Mouse (Mus musculus): Measurements from ENCODE around the gene Mllt3.

GRCm38 (mm10) chr4:87955132-87955531, 78.0 kb downstream of the Mllt3 start:
- TF ChIP-seq POLR2A (IDR thresholded peaks at IDR 0.05; ENCODE audit: borderline replicate concordance, control insufficient read depth, low read depth, low read length): no peak
- no peak for TF ChIP-seq CTCF (IDR thresholded peaks at IDR 0.05; ENCODE audit: control insufficient read depth, insufficient read depth, low read length)
